ENCODE assay signal across 9 mouse cellular contexts in genomic region chr6:114012834-114013233, GRCm38 (mm10). TPM values are rescaled to one million over a fixed set of nuclear protein-coding genes. Genes with fewer than 3 reads are reported as not detected.
A peak's percentile ranks its signal among the peaks of the same experiment; 100 is the strongest.
DNase-seq lines count a peak whose midpoint lies in the region; ATAC-seq and TF ChIP-seq lines count a peak whose summit lies in the region.
"Had no signal": no experiment of that assay in that cellular context is flagged by ENCODE, and none has a peak within 500 bp of the region (broad histone marks: within the 10 kb centered on the region; RNA-seq: fewer than 3 reads in every experiment).

No protein-coding gene starts in this region.

- H3K27me3 ChIP-seq in cerebellum, adult 2 months (ENCODE audit: control insufficient read depth, insufficient read depth, low read length), result no peaks in the 10 kb centered on the region
- peaks cover 13% of the 10 kb centered on the region for H3K27me3 ChIP-seq in kidney, embryonic 14.5 days (ENCODE audit: control insufficient read depth, insufficient read depth, low read length)
- H3K27me3 ChIP-seq in lung, embryonic 14.5 days (ENCODE audit: insufficient read depth, low read length), result no peaks in the 10 kb centered on the region
- peaks cover 29% of the 10 kb centered on the region for H3K27me3 ChIP-seq in heart, embryonic 12.5 days (replicated peaks)

- 21% methylated on average over 9 of the region's 9 CpGs for WGBS in cerebellum, adult 2 months
- WGBS in kidney, embryonic 14.5 days, result 0% methylated on average over 9 of the region's 9 CpGs
- 15% methylated on average over 9 of the region's 9 CpGs for WGBS in lung, embryonic 14.5 days
- WGBS in heart, embryonic 12.5 days, result 40% methylated on average over 9 of the region's 9 CpGs

- DNase-seq in cerebellum, adult 2 months, result peak; percentile 54 to 59
- DNase-seq in embryo, embryonic 11 days, result peak; percentile 53
- DNase-seq in lung, embryonic 14.5 days, result peak; percentile 51
- no peak for DNase-seq in natural killer cell, adult 2 months (ENCODE audit: low spot score in 2 of 2)
- DNase-seq in layer of hippocampus, postnatal 36 days, result no peak

- no peak for TF ChIP-seq CTCF in cerebellum, adult 2 months (IDR thresholded peaks at IDR 0.05; ENCODE audit: borderline replicate concordance, insufficient read depth, low read depth, low read length)
- TF ChIP-seq CTCF in lung, embryonic 14.5 days (IDR thresholded peaks at IDR 0.05; ENCODE audit: low read depth), result no peak

- H3K9me3 ChIP-seq in kidney, embryonic 14.5 days (ENCODE audit: control insufficient read depth, low read length), result no peaks in the 10 kb centered on the region
- no peaks in the 10 kb centered on the region for H3K9me3 ChIP-seq in lung, embryonic 14.5 days (ENCODE audit: low read depth, low read length)
- no peaks in the 10 kb centered on the region for H3K9me3 ChIP-seq in heart, embryonic 12.5 days (replicated peaks)
- H3K9me3 ChIP-seq: limb, embryonic 13.5 days had no signal

- ATAC-seq in kidney, embryonic 14.5 days (ENCODE audit: low FRiP score, low TSS enrichment), result peak; percentile 91
- ATAC-seq in lung, embryonic 14.5 days (ENCODE audit: insufficient read depth), result no peak
- no peak for ATAC-seq in megakaryocyte, adult 5-6 weeks (ENCODE audit: poor library complexity, severe bottlenecking)
- ATAC-seq in heart, embryonic 12.5 days (ENCODE audit: insufficient number of reproducible peaks, low FRiP score), result no peak

- TF ChIP-seq POLR2A in cerebellum, adult 2 months (IDR thresholded peaks at IDR 0.05; ENCODE audit: borderline replicate concordance, insufficient read depth, low read length), result no peak

- no peak overlapping the region for H3K9ac ChIP-seq in kidney, embryonic 14.5 days (ENCODE audit: low read depth, low read length)
- no peak overlapping the region for H3K9ac ChIP-seq in lung, embryonic 14.5 days
- no peak overlapping the region for H3K9ac ChIP-seq in heart, embryonic 12.5 days
- H3K9ac ChIP-seq: limb, embryonic 13.5 days had no signal

- H3K4me2 ChIP-seq in kidney, embryonic 14.5 days (replicated peaks; ENCODE audit: low read depth, low read length), result no peak overlapping the region
- H3K4me2 ChIP-seq in lung, embryonic 14.5 days, result no peak overlapping the region
- H3K4me2 ChIP-seq in heart, embryonic 12.5 days, result no peak overlapping the region
- H3K4me2 ChIP-seq: limb, embryonic 13.5 days had no signal

- H3K4me1 ChIP-seq in cerebellum, adult 2 months (ENCODE audit: control insufficient read depth, insufficient read depth, low read length), result peaks cover 33% of the 10 kb centered on the region
- H3K4me1 ChIP-seq in kidney, embryonic 14.5 days (ENCODE audit: control insufficient read depth, insufficient read depth, low read length), result peaks cover 16% of the 10 kb centered on the region
- H3K4me1 ChIP-seq in lung, embryonic 14.5 days (ENCODE audit: insufficient read depth), result no peaks in the 10 kb centered on the region
- no peaks in the 10 kb centered on the region for H3K4me1 ChIP-seq in heart, embryonic 12.5 days (replicated peaks)

- no peak overlapping the region for H3K4me3 ChIP-seq in cerebellum, adult 2 months (replicated peaks; ENCODE audit: insufficient read depth, low read depth, low read length)
- no peak overlapping the region for H3K4me3 ChIP-seq in kidney, embryonic 14.5 days (ENCODE audit: low read length)
- H3K4me3 ChIP-seq in lung, embryonic 14.5 days (ENCODE audit: low read depth, low read length), result no peak overlapping the region
- H3K4me3 ChIP-seq in heart, embryonic 12.5 days, result no peak overlapping the region
- H3K4me3 ChIP-seq: limb, embryonic 13.5 days had no signal

- peak overlapping the region; percentile 45; the same call in 1 of the 2 replicates for H3K27ac ChIP-seq in cerebellum, adult 2 months (ENCODE audit: insufficient read depth, low read length)
- H3K27ac ChIP-seq in kidney, embryonic 14.5 days (ENCODE audit: low read depth, low read length), result 0 out of 2 replicates have a peak overlapping the region, but pooled peaks have one; percentile 5
- no peak overlapping the region for H3K27ac ChIP-seq in lung, embryonic 14.5 days (ENCODE audit: low read depth)
- no peak overlapping the region for H3K27ac ChIP-seq in heart, embryonic 12.5 days (ENCODE audit: poor library complexity, severe bottlenecking)
- H3K27ac ChIP-seq: limb, embryonic 13.5 days had no signal

- H3K36me3 ChIP-seq in kidney, embryonic 14.5 days (ENCODE audit: control insufficient read depth, insufficient read depth, low read length), result no peaks in the 10 kb centered on the region
- H3K36me3 ChIP-seq in lung, embryonic 14.5 days (ENCODE audit: insufficient read depth), result no peaks in the 10 kb centered on the region
- H3K36me3 ChIP-seq in heart, embryonic 12.5 days, result no peaks in the 10 kb centered on the region
- H3K36me3 ChIP-seq: limb, embryonic 13.5 days had no signal

RNA-seq across cellular contexts. Expression of gene Atp2b2, which starts 29.6 kb away (rescaled TPM):
- polyA plus RNA-seq in cerebellum, adult 2 months (2012; rRNA removed), result 217 and 230 TPM in 2 replicates
- 0.29 and 0.47 TPM in 2 replicates for polyA plus RNA-seq in kidney, embryonic 14.5 days (2014; fragmentation: Nextera tagmentation; extraction: Ambion mirVana)
- polyA plus RNA-seq in lung, embryonic 14.5 days (2014; fragmentation: Nextera tagmentation; extraction: Ambion mirVana), result 0.09 and 0.19 TPM in 2 replicates
- not detected in 2 replicates for total RNA-seq in megakaryocyte, adult 5-6 weeks (2015)
- not detected in 2 replicates for total RNA-seq in megakaryocyte, adult 5-6 weeks (2017)
- 100 to 1,000 TPM; 324 to 330 TPM for total RNA-seq in layer of hippocampus, postnatal 36 days (2021)
- polyA plus RNA-seq in heart, embryonic 12.5 days (2016; fragmentation: Nextera tagmentation; extraction: Ambion mirVana), result 0.03 and 0.10 TPM in 2 replicates

Comparison
In these comparisons a context has a peak if more than half of its experiments do, and no peak if none do; other contexts are left out.
1. DNase-seq: peak in cerebellum, adult 2 months (2 of 2), embryo, embryonic 11 days (single experiment) and lung, embryonic 14.5 days (single experiment); none in natural killer cell, adult 2 months (0 of 2) and layer of hippocampus, postnatal 36 days (0 of 2).
2. H3K27ac ChIP-seq: peak in cerebellum, adult 2 months (single experiment) and kidney, embryonic 14.5 days (single experiment); none in lung, embryonic 14.5 days (single experiment) and heart, embryonic 12.5 days (single experiment).
3. RNA of gene Atp2b2, which starts 29.6 kb away (polyA plus RNA-seq): 217 to 230 TPM in cerebellum, adult 2 months; 0.29 to 0.47 TPM in kidney, embryonic 14.5 days, 0.09 to 0.19 TPM in lung, embryonic 14.5 days and 0.03 to 0.10 TPM in heart, embryonic 12.5 days; every median in the first group is over 100 times any median in the second.